Mouse (Mus musculus) kidney, adult 2 months (tissue): ENCODE data around the gene Gpr25. TPM values are rescaled to one million over a fixed set of nuclear protein-coding genes. Genes with fewer than 3 reads are reported as not detected.

Experiments
- DNase-seq: peaks from one replicate; pipeline ENCODE4 v3.0.0; 2021
- H3K27ac ChIP-seq: fragments of 200-500 bp; 2 replicates; pipeline ENCODE4 v1.5.1; 2012; ENCODE audit warnings: low read depth, low read length, control low read depth, inconsistent platforms; ENCODE audit not compliant: insufficient read depth
- H3K27me3 ChIP-seq: fragments of 200-500 bp; replicated peaks from 2 replicates; pipeline ENCODE4 v1.6.1; 2012; ENCODE audit warnings: mild to moderate bottlenecking, moderate library complexity, low read length, inconsistent platforms; ENCODE audit not compliant: control insufficient read depth, insufficient read depth
- H3K36me3 ChIP-seq: fragments of 200-500 bp; 2 replicates; pipeline ENCODE4 v1.6.1; 2012; ENCODE audit warnings: mild to moderate bottlenecking, moderate library complexity, low read length, inconsistent platforms; ENCODE audit not compliant: control insufficient read depth, insufficient read depth
- H3K4me1 ChIP-seq: fragments of 200-500 bp; 2 replicates; pipeline ENCODE4 v1.6.1; 2011; ENCODE audit warnings: low read length; ENCODE audit not compliant: control insufficient read depth, insufficient read depth
- H3K4me3 ChIP-seq: fragments of 200-500 bp; 2 replicates; pipeline ENCODE4 v1.5.1; 2011; ENCODE audit warnings: mild to moderate bottlenecking, low read depth, low read length, control low read depth; ENCODE audit not compliant: insufficient read depth
- CTCF ChIP-seq: fragments of 200-500 bp; conservative IDR thresholded peaks from 2 replicates; pipeline ENCODE4 v1.5.1; 2011; ENCODE audit warnings: low read depth, mild to moderate bottlenecking, control low read depth, low read length, moderate library complexity, mixed read lengths; ENCODE audit not compliant: insufficient read depth, insufficient read length
- POLR2A ChIP-seq: fragments of 200-500 bp; IDR thresholded peaks from one replicate; pipeline ENCODE4 v1.6.1; 2011; ENCODE audit warnings: low read depth, low read length, control low read depth
- WGBS: fragments of 180-500 bp; shearing (Covaris S2); methylation state at CpG from one replicate; pipeline ENCODE4 v1.1.7; 2018; 5-methylcytosine and 5-hydroxymethylcytosine counted together
- polyA plus RNA-seq: library from polyadenylated mRNA; depleted of rRNA; stranded (reverse); fragments of >200 nt; gene quantifications from 2 replicates; pipeline ENCODE4 v1.2.3, GENCODE M21; 2012

Gpr25 gene
- polyA plus RNA-seq, 1 experiment = 0.09 TPM

DNA sequence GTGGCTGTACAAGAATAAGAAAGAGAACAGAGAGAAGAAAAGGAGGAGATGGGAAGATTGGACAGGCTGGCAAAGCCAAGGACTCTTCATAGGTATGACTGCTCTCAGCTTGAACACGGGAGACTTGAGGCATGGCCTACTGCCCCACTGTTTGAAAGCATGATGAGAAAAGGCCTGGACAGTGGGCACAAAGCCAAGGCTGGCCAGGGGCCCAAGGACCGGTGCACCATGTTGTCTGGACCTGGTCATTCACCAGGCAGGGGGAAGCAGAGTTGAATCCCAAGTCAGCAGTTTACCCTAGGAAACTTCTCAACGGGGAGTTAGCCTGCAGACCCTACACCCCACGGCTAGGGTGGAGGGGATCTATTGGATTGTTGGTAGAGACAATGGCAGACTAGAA is 32.8 kb downstream of the Gpr25 start:
- H3K27ac ChIP-seq = peak overlapping the region; percentile 96
- H3K4me1 ChIP-seq = peaks cover 26% of the 10 kb centered on the region
- H3K4me3 ChIP-seq = no peak overlapping the region
- peak; percentile 96 for DNase-seq
- H3K27me3 ChIP-seq = no peaks in the 10 kb centered on the region
- H3K36me3 ChIP-seq = no peaks in the 10 kb centered on the region
- TF ChIP-seq POLR2A (no peak), CTCF (no peak)
- 38% methylated on average over 4 of the region's 4 CpGs for WGBS

DNA sequence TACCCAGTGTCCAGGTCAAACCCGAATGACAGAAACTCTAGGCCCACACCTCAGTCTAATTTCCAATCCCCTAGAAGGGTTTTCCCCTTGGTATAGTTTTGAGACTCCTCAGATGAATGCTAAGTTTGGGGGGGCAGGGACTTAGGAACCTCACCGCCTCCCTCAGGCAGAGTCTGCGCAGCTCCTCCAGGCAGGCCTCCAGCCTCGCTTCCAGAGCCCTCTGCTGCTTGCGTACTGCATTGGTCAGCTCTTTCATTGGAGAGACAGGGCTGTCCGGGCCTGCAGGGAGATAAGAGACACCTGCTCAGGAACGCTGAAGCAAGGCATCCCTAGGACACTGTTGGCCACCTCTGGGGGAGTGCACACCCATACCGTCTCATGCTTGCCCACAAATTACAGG is 34.0 kb downstream of the Gpr25 start:
- no peak overlapping the region for H3K27ac ChIP-seq
- TF ChIP-seq POLR2A = no peak
- TF ChIP-seq CTCF = no peak

DNA sequence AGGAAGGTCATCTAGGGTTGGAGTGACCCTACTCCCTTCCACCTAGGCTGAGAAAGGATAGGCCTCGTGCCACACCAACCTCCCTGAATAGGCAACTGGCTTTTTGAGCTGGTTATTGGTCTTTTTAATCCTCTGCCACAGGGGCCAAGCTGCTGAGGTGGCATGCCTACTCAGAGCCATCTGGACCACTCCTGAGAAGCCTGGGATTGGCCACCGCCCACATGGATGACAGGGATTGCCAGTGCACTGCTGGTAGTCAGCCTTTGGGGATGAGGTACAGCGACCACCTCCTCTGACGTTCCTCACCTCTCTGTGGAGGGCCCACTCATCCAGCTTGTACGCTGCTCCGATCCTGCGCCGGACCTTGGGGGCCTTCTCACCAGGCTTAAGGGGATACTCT is 34.8 kb downstream of the Gpr25 start:
- no peak for TF ChIP-seq POLR2A
- no peak for TF ChIP-seq CTCF
- Histone ChIP-seq H3K4me3 (no peak overlapping the region), H3K27me3 (no peaks in the 10 kb centered on the region), H3K4me1 (peaks cover 29% of the 10 kb centered on the region), H3K36me3 (no peaks in the 10 kb centered on the region), H3K27ac (no peak overlapping the region)
- DNase-seq = no peak
- 97% methylated on average over 8 of the region's 8 CpGs for WGBS

More for the DNA sequence above, 34.0 kb downstream of the Gpr25 start:
- 81% methylated on average over 8 of the region's 8 CpGs for WGBS
- DNase-seq = no peak
- Histone ChIP-seq H3K4me3 (no peak overlapping the region), H3K4me1 (peaks cover 29% of the 10 kb centered on the region), H3K36me3 (no peaks in the 10 kb centered on the region), H3K27me3 (no peaks in the 10 kb centered on the region)

DNA sequence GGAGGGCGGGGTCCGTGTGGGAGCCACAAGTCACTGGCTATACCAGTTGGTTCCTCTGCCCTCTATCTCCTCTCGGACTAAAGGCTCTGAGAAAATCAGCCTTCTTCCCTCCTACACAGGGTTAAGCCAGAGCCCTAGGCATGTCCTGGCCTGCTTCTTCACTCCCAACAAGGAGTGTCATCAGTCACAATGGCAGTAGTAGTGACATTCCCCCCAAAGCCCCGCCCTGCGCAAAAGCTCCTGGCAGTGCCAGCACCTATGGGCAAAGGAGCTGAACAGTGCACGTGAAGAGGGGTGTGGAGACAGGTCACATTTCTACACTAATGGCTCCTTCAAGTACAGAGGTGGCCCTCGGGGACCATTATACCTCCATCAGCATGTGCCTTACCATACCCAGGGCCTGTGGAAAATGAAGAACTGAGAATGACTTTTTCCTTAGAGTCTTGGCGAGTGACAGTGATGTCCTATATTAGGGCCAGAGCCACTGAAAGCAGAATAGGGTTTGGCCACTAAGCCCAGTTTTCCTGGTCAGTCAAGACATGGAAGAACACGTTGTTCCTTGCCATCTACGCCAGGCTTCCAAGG is 36.8 kb downstream of the Gpr25 start:
- Histone ChIP-seq H3K4me3 (no peak overlapping the region), H3K36me3 (no peaks in the 10 kb centered on the region), H3K27ac (no peak overlapping the region), H3K4me1 (peaks cover 29% of the 10 kb centered on the region), H3K27me3 (no peaks in the 10 kb centered on the region)
- DNase-seq = no peak
- no peak for TF ChIP-seq POLR2A
- 72% methylated on average over 10 of the region's 10 CpGs for WGBS

DNA sequence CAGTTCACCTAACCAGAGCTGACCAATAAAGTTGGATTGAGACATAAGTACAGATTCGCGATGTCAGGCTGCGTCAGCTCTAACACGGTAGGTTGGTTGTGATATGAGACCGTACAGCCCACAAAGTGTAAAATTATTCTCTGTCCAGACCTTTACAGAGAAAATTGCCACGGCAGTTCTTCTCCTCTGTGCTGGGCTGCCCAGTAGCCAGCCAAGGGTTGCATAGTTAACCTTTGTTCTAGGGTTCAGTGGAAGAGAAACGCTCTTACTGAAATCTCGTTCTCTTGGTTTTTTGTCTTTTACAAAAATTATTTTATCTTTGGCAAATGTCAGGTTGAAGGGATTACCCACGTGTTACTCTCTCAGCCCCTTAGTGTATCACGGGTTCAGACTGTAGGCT is 38.3 kb downstream of the Gpr25 start:
- WGBS = 53% methylated on average over 10 of the region's 10 CpGs
- peak; percentile 67 for DNase-seq
- no peak for TF ChIP-seq POLR2A
- no peak for TF ChIP-seq CTCF
- Histone ChIP-seq H3K27me3 (no peaks in the 10 kb centered on the region), H3K4me3 (no peak overlapping the region), H3K27ac (peak overlapping the region; percentile 13; the same call in 1 of the 2 replicates), H3K4me1 (peaks cover 24% of the 10 kb centered on the region; the same call in 1 of the 2 replicates), H3K36me3 (no peaks in the 10 kb centered on the region)

DNA sequence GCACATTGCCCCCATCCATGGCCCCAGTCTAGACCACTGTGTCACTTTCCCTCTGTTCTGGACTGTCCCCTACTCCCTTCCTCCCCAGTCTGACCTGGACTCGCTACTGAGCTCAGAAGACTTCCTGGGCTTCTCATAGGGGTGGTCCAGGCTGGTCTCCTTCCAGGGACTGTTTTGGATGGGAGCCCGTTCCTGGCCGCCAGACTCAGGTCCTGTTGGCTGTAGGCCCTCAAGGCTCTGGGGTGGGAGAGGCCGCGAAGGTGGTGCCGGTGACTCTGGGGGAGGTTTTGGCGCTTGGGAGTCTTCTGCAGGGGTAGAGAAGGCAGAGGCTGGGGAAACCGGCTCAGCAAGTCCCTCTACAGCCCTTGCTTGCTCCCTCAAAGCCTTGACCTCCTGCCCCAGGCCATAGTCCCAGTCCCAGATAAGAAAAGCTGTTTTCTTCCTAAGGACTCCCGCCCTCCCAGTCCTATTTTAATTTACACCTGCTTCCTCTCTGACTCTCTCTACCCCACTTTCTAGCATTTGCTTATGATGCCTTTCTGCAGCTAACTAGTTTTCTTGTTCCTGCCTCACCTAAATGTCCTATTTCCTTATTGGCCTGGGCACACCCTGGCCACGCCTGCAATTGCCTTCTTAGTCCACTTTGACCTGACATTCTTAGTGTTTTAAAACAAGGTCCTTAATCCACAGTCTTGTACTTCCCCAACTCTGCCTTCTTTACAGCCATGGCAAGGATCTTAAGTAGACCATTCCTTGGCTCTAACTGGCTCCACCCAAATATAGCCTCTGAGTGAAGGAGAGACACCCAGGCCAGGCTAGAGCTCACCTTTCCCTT is 40.4 kb downstream of the Gpr25 start:
- H3K4me3 ChIP-seq = no peak overlapping the region
- no peak for DNase-seq
- H3K4me1 ChIP-seq = peaks cover 20% of the 10 kb centered on the region; the same call in 1 of the 2 replicates
- H3K36me3 ChIP-seq = no peaks in the 10 kb centered on the region
- no peak for TF ChIP-seq POLR2A
- no peak for TF ChIP-seq CTCF
- no peak overlapping the region for H3K27ac ChIP-seq
- no peaks in the 10 kb centered on the region for H3K27me3 ChIP-seq
- 62% methylated on average over 10 of the region's 10 CpGs for WGBS

DNA sequence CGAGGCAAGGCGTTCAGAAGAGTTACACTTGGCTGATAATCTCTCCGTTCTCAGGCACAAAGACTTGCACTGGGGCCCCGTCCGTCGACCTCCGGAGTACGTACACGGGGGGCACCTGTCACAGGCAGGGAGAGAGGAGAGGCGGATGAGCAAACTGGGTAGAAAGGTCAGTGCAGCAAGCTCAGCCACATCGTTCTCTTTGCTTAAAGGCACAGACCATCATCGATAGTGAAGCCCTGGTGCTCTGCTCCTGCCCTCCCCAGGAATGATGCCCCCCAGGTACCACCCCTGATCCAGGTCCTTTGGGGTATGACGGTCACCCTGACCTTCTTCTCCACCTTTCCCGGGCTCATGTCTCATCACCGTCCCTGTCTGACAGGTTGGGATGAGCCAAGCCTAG is 46.4 kb downstream of the Gpr25 start:
- TF ChIP-seq CTCF (no peak), POLR2A (no peak)
- WGBS = 77% methylated on average over 15 of the region's 15 CpGs
- no peaks in the 10 kb centered on the region for H3K36me3 ChIP-seq
- no peak overlapping the region for H3K27ac ChIP-seq
- no peaks in the 10 kb centered on the region for H3K27me3 ChIP-seq
- no peak for DNase-seq
- no peaks in the 10 kb centered on the region for H3K4me1 ChIP-seq
- no peak overlapping the region for H3K4me3 ChIP-seq
